Mouse (Mus musculus) olfactory bulb, adult 2 months (tissue): ENCODE data around the gene Galnt2.

ENCODE experiments used
- CTCF ChIP-seq: fragments of 200-500 bp; IDR thresholded peaks from 2 replicates; pipeline ENCODE4 v1.5.1; 2012; ENCODE audit warnings: low read depth, mild to moderate bottlenecking, low read length, moderate library complexity; ENCODE audit not compliant: insufficient read depth
- POLR2A ChIP-seq: fragments of 200-500 bp; IDR thresholded peaks from 2 replicates; pipeline ENCODE4 v1.6.1; 2012; ENCODE audit warnings: mild to moderate bottlenecking, low read depth, low read length, moderate library complexity; ENCODE audit not compliant: insufficient read depth

DNA sequence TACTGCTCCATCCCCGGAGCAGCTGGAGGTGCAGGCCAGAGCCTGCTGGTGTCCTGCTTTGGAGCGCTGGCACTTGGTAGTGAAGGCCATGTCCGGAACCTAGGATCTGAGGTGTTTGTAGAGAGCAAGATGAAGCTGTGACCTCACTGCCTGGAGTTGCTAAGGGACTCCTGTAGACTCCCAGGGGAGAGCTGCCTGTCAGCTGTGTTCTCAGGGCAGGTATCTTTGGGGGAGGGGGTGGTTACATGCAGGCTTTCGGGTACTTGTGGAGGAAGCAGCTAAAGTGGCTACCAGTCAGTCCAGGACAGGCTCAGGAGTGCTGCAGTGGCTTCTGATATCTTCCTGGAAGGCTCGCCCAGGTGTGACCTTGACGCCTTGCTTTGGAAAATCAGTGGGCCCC lies 8.2 kb downstream of the Galnt2 start:
- no peak for TF ChIP-seq CTCF
- TF ChIP-seq POLR2A: no peak
